Mouse (Mus musculus) adrenal gland, adult 8-10 months (tissue): ENCODE data around the gene Stx4a. TPM values are rescaled to one million over a fixed set of nuclear protein-coding genes. Genes with fewer than 3 reads are reported as not detected.
"Not testable (repeated sequence)": the region's sequence is repeated elsewhere in the genome, so short reads cannot be mapped to it uniquely, and the experiment has no call there.

Experiments
- DNase-seq: peaks from one replicate; pipeline ENCODE4 v3.0.0; 2022
- total RNA-seq, 4 experiments: library from RNA; stranded (reverse); gene quantifications; 2 replicates each; pipeline ENCODE4 v1.2.4; 2022

Stx4a gene
- 100 to 1,000 TPM in 3 of 4 experiments, 10 to 100 TPM in 1; 84.9 to 143 (median 113) TPM for total RNA-seq

DNA sequence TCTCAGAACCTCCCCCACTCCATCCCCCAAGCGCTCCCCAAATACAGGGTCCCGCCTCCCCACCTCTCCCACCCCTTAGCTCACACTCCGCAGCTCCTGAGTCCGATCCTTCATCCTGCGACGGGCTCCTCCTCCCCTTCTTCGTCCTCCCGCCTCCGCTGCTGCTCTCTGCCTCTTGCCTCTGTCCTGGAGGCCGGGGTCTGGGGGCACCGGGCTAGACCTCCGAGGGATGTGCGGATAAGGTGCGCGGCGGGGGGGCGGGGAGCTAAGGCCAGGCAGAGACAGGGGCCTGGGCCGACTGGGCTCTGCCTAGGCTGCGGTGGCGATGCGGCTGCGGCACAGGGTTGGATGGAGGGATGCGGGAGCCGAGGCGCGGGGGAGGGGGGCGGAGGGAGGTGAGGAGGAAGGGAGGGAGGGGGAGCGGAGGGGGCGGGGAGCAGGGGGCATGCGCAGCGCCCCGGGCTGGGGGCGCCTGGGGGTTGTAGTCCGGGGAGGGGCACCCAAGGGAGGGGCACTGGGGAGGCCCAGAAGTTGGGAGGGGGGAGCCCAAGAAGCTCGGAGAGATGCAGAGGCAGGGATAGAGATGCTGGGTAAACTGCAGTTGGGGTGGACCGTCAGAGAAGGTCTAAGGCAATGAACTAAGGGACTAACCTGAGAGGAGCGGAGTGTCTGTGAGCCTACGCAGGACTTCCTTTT, at the start of gene Stx4a, which contains the start of gene Stx1b:
TSS of gene Stx4a (plus strand) at position 119 of the 696 bp plus-strand sequence.
TSS of gene Stx1b (minus strand) at position 374 of the 696 bp plus-strand sequence.
- no peak for DNase-seq

- DNase-seq, result not testable (repeated sequence)
Measured at GRCm38 (mm10) chr7:127775837-127776236, 48.3 kb upstream of the Stx4a start.

DNA sequence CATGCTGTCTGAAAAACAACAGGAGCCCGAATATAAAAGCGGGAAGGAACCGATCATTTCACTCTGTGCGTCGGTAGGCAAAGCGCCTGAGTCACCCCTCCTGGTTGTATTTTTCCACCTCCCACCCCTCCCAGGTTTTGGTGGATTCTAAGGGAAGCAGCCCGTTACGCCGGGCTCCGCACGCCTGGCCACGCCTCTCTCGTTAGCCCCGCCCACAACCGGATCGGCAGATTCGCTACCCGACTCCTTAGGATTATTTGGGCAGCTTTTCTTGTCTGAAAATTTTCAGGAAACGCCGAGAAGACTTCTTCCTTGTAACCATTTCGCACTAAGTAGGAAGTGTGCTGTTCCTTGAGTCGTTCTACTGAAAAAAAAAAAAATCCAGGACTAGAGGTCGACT, 47.7 kb upstream of the Stx4a start, which contains the start of gene Setd1a:
TSS of gene Setd1a (plus strand) at position 245 of the 400 bp plus-strand sequence.
- peak; percentile 89 for DNase-seq

- DNase-seq, result peak; percentile 95
Measured at GRCm38 (mm10) chr7:127776878-127777473, 47.1 kb upstream of the Stx4a start.

DNA sequence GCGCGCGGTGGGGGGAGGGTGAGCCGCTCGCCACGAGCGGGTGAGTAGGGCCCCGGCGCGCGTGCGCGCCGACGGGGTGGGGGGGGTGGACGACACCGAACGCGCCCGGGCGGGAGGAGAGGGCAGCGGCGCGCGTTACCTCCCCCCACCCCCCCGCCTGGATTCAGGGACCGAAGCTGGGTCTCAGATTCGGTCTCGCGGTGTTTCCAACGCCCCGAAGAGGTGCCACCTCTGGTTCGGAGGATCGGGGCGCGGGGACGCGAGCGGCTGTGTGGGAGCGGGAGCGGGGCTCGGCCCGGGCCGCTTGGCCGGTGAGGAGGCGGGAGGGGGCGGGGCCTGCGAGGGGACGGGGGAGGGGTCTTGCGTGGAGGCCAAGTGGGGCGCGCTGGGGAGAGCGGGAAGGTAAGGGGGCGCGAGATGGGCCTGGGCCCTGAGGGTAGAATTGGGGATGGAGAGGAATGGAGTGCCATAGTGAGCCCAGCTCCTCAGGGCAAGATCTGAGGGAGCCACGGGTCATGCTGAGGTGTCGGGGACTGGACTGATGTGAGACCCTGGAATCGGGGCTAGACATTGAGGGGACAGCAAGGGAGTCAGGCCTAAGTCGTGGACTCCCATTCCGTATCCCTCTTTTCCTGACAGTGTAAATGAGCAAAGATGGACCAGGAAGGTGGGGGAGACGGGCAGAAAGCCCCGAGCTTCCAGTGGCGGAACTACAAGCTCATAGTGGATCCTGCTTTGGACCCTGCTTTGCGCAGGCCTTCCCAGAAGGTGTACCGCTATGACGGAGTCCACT, 46.4 kb upstream of the Stx4a start:
- DNase-seq, result no peak

DNA sequence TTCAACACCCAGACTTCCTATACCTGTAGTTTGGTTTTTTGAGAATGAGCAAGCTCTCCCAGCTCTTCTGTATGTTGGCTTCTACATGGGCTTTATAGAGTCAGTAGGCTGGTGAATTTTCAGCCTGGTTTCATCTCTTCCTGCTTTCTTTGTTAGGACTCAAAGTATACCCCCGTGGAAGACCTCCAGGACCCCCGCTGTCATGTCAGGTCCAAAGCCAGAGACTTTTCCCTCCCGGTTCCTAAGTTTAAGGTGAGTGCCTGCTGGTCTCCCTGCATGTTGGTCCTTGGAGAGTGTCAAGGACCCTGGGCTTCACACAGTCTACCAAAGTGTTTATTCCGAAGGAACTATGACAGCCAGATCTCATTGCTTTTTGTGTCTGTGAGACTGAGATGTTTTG, 45.7 kb upstream of the Stx4a start:
- no peak for DNase-seq

- DNase-seq, result no peak
Measured at GRCm38 (mm10) chr7:127785308-127785707, 38.8 kb upstream of the Stx4a start, which contains the start of gene Gm49388. Gene Gm49388 (plus strand): TSS chr7:127785608.

GRCm38 (mm10) chr7:127797076-127797845, 26.8 kb upstream of the Stx4a start:
- no peak for DNase-seq

GRCm38 (mm10) chr7:127798591-127798990, 25.5 kb upstream of the Stx4a start:
- DNase-seq, result no peak

GRCm38 (mm10) chr7:127799211-127799610, 24.9 kb upstream of the Stx4a start:
- DNase-seq, result no peak

GRCm38 (mm10) chr7:127799738-127800137, 24.4 kb upstream of the Stx4a start:
- no peak for DNase-seq

DNA sequence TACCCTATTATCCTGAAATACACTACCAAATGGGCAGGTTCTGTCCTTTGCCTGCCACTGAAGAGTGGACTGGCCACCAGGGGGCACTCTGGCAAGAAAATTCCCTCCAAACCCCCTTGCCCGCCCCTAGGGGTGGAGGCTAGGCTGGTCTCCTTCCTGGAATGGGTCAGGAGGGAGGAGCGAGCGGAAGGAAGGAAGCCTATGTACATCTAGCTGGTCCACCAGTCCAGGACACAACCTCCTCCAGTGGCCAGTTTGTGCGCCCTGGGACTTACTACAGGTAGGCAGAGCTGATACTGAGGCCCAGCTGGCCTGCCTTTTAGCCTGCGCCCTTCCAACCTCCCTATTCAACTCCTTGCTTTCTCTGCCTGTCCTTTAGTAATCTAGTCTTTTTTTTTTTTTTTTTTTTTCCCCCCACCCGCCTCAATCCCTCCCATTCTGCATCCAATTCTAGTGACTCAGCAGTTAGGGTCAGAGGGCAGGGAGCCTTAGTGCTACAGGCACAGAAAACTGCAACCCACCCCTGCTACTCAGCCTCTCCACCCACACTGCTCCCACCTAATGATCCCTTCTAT, 23.6 kb upstream of the Stx4a start, which contains the start of gene Hsd3b7:
TSS of gene Hsd3b7 (plus strand) at position 170 of the 575 bp plus-strand sequence.
- DNase-seq, result peak; percentile 92

GRCm38 (mm10) chr7:127801010-127801621, 23.0 kb upstream of the Stx4a start:
- no peak for DNase-seq

GRCm38 (mm10) chr7:127802313-127802712, 21.8 kb upstream of the Stx4a start:
- no peak for DNase-seq

DNA sequence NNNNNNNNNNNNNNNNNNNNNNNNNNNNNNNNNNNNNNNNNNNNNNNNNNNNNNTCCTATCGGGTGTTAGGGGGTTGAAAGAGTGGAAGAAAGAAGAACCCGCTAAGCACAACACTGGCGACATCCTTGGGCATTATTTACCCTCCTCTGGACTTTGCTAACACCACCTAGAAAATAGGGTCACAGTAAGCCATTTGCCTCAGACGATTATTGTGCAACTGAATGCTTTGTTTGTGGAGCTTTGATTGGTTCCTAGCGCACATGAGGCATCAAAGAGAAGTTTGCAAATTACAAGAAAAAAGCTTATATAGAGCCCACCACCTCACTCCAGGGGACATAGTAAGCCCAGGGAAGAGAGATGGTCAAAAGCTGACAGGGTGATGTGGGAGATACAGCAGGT, 15.3 kb upstream of the Stx4a start:
- DNase-seq, result no peak

- DNase-seq, result no peak
Measured at GRCm38 (mm10) chr7:127809846-127810245, 14.2 kb upstream of the Stx4a start.

DNA sequence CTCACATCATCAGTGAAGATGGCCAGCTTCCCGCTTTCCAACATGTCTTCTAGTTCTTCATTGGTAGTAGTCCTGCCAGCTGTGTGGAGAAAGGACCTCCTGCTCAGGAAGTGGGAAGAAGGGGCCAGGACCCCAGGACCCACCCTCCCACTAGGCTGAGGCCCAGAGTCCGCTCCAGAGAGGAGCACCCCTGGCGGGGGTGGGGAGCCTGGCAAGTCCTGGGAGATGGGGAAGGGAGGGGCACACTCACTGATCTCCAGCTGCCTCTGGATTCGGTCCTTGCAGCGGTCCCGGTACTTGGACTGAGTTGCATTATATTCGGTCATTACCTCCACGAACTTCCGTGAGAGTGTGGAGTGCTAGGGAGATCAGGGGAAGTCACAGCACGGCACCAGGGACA, 13.4 kb upstream of the Stx4a start:
- no peak for DNase-seq

DNA sequence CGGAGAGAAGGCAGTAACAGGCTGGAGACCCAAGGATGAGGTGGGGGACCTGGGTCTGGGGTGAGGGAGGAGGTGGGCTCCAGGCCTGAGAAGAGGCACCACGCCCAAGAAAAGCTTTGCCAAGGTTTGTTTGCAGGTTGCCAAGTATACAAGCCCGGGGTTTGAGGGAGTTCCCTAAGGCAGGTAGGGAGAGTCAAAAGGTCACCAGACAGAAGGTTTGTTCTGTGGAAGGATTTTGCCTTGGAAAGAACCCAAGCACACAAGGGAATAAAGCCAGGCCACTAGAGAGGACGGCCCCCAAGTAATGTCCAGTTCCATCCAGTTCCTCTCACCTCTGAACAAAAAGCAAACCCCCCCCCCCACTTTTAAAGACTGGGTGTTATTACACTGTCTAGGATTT, 12.9 kb upstream of the Stx4a start:
- DNase-seq, result no peak

DNA sequence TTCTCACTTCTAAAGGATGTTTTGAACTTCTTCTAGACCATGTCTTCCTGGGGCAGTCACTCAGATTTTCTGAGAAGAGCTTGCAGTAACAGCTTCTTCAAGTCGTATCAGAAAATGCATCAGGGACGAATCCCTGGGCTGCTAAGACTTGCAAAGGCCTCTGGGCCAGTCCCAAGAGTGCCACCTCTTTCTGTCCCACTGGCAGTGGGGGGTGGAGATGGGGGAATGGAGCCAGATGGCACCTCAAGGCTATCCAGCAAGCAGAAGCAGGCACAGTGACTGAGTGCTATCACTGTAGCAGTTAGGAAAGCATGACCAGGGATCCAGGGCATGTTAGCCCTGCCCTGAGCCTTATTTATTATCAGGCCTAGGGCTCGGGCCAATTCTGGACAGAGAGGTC, 11.8 kb upstream of the Stx4a start:
- DNase-seq, result peak; percentile 62

- no peak for DNase-seq
Measured at GRCm38 (mm10) chr7:127813821-127814220, 10.3 kb upstream of the Stx4a start.

GRCm38 (mm10) chr7:127814241-127814921, 9.7 kb upstream of the Stx4a start:
- peak; percentile 47 for DNase-seq
